Mouse (Mus musculus): Measurements from ENCODE around the gene Kctd13.
"Not testable (repeated sequence)": the region's sequence is repeated elsewhere in the genome, so short reads cannot be mapped to it uniquely, and the experiment has no call there.

Gene Kctd13

GRCm38 (mm10) chr7:126928384-126929037 lies at the start of gene Kctd13:
Gene Kctd13, plus strand, starts transcription at chr7:126928879.
- peak; percentile 91 for DNase-seq

- no peak for DNase-seq
Measured at GRCm38 (mm10) chr7:126881040-126881439, 47.6 kb upstream of the Kctd13 start.

- DNase-seq: peak; percentile 44
Measured at GRCm38 (mm10) chr7:126883731-126884181, 44.9 kb upstream of the Kctd13 start.

- peak; percentile 97 for DNase-seq
Measured at GRCm38 (mm10) chr7:126884286-126885164, 44.2 kb upstream of the Kctd13 start, which contains the start of gene Taok2. Gene Taok2, minus strand, starts transcription at chr7:126884703.

- DNase-seq: no peak
Measured at GRCm38 (mm10) chr7:126887281-126887680, 41.4 kb upstream of the Kctd13 start.

- no peak for DNase-seq
Measured at GRCm38 (mm10) chr7:126888852-126889251, 39.8 kb upstream of the Kctd13 start.

GRCm38 (mm10) chr7:126896912-126897311 lies 31.8 kb upstream of the Kctd13 start:
- no peak for DNase-seq

GRCm38 (mm10) chr7:126897390-126898101 lies 31.1 kb upstream of the Kctd13 start:
- no peak for DNase-seq

GRCm38 (mm10) chr7:126898102-126898990 lies 30.3 kb upstream of the Kctd13 start:
- DNase-seq: peak; percentile 98

GRCm38 (mm10) chr7:126899781-126900180 lies 28.9 kb upstream of the Kctd13 start:
- DNase-seq: not testable (repeated sequence)

GRCm38 (mm10) chr7:126905590-126905989 lies 23.1 kb upstream of the Kctd13 start:
- no peak for DNase-seq

- DNase-seq: no peak
Measured at GRCm38 (mm10) chr7:126914844-126915243, 13.8 kb upstream of the Kctd13 start.

GRCm38 (mm10) chr7:126918356-126918755 lies 10.3 kb upstream of the Kctd13 start:
- not testable (repeated sequence) for DNase-seq

- no peak for DNase-seq
Measured at GRCm38 (mm10) chr7:126919973-126920372, 8.7 kb upstream of the Kctd13 start.

GRCm38 (mm10) chr7:126921563-126921962 lies 7.1 kb upstream of the Kctd13 start:
- no peak for DNase-seq

GRCm38 (mm10) chr7:126922624-126923060 lies 6.0 kb upstream of the Kctd13 start, which contains the start of gene Tmem219:
Gene Tmem219, minus strand, starts transcription at chr7:126922917.
- no peak for DNase-seq

- no peak for DNase-seq
Measured at GRCm38 (mm10) chr7:126923999-126924398, 4.7 kb upstream of the Kctd13 start.

- no peak for DNase-seq
Measured at GRCm38 (mm10) chr7:126926299-126926698, 2.4 kb upstream of the Kctd13 start.

- DNase-seq: no peak
Measured at GRCm38 (mm10) chr7:126929046-126929445, 367 bp downstream of the Kctd13 start.

GRCm38 (mm10) chr7:126932652-126933051 lies 4.0 kb downstream of the Kctd13 start:
- DNase-seq: no peak

- no peak for DNase-seq
Measured at GRCm38 (mm10) chr7:126941171-126941570, 12.5 kb downstream of the Kctd13 start.

GRCm38 (mm10) chr7:126941801-126942200 lies 13.1 kb downstream of the Kctd13 start:
- no peak for DNase-seq
